Mouse (Mus musculus): ENCODE measurements around the gene Kmt2c.

DNA sequence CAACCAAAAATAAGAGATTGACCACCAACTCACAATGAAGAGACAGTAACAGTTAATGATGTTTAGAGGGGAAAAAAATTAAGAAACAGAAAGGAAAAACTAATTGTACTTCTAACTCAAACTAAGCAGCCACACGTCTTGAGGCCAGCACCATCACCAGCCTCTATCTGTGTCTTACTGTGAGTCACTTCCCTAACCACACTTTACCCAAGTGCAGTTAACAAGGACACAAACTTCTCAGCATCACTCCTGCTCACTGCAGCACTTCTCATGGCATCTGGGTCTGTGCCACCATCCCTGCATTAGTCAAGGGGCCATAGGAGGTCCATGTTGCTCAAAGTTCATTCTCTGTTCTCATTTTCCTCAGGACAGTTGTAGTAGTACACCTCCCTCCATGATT lies 131.5 kb downstream of the Kmt2c start:
- no peak for TF ChIP-seq POLR2A (IDR thresholded peaks at IDR 0.05; ENCODE audit: borderline replicate concordance, control insufficient read depth, low read depth, low read length)
- TF ChIP-seq CTCF (IDR thresholded peaks at IDR 0.05; ENCODE audit: control insufficient read depth, insufficient read depth, low read length), result no peak
